Mouse (Mus musculus): ENCODE data around the gene Clasp1.

DNA sequence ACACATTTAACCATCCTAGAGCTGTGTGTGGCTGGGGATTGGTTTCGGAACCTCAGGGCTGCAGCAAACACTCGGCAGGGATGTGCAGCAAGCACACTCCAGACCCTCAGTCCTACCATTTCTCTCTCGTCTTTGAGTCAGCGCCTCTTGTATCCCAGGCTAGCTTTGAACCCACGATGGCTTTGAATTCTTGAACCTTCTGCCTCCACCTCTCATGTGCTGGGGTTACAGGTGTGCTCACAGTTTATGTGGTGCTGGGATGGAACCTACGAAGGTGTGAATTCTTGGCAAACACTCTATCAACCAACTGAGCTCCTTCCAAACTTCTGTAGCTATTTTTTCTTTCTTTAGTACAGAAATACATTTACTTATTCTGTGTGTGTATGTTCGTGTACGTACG is 9.0 kb downstream of the Clasp1 start:
- no peak for TF ChIP-seq POLR2A (IDR thresholded peaks at IDR 0.05; ENCODE audit: insufficient read depth, low read depth, low read length)
- no peak for TF ChIP-seq CTCF (IDR thresholded peaks at IDR 0.05; ENCODE audit: insufficient read depth, low read depth, low read length)

All from olfactory bulb, adult 2 months (tissue).